Mouse (Mus musculus): ENCODE results near the gene Qrich1. TPM values are rescaled to one million over a fixed set of nuclear protein-coding genes. Genes with fewer than 3 reads are reported as not detected.

Gene Qrich1
- polyA plus RNA-seq, 1 experiment = 108 TPM

DNA sequence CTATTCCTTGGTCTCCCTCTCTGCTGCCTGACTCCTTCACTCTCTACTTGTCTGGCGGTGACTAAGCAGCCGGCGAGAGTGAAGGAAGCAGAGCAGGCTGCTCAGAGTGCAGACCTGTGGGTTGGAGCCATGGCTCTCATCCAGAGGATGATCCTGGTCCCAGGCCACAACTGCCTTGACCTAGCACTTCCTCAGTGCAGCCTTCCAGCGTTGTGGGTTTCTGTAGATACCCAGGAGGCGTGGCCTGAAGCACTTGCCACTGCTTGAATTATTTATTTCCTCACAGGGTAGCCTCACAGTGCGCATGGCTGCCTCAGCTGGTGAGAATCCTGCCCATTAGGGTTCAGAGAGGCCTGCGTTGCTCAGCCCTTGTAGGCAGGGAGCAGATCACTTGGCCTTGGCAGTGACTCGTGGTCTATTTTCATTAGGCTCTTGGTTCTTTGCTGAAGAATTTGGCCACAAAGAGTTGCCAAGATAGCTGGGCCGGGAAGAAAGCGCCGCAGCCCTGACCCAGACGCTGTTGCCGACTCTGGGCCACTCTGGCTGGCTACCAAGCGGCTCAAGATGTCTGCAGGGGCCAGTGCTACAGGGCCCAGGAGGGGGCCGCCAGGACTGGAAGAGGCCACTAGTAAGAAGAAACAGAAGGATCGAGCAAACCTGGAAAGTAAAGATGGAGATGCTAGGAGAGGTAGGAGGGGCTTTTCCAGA is 24.4 kb upstream of the Qrich1 start:
- peak; percentile 31 for DNase-seq (ENCODE audit: low read depth)

DNA sequence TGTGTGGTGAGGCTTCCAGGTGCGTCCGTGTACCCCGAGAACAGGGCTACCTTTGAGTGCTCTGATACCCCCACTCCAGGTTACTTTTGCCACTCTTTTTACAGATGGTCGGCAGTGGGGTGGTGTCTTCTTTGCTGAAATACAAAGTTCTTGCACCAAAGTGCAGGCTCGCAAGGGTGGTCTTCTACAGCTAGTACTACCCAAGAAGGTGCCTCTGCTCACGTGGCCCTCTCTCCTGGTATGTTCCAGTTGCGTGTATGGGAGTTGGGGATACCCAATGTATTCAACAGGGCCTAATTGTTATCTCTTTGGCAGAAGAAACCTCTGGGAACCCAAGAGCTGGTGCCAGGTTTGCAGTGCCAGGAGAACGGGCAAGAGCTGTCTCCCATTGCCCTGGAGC is 23.4 kb upstream of the Qrich1 start:
- no peak for DNase-seq (ENCODE audit: low read depth)

GRCm38 (mm10) chr9:108494146-108494825 is 22.3 kb upstream of the Qrich1 start:
- no peak for DNase-seq (ENCODE audit: low read depth)

DNA sequence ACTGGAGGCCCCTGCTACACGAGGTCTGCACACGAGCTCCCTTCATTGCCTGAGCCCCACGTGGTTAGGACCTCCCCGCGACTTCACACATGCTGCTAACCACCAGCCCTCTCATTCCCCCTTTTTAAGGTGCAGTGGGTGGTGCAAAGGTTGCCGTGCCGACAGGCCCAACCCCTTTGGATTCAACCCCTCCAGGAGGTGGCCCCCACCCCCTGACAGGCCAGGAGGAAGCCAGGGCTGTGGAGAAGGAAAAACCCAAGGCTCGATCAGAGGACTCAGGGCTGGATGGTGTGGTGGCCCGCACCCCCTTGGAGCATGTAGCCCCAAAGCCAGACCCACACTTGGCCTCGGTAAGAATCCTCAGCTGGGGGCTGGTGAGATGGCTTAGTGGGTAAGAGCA is 21.7 kb upstream of the Qrich1 start:
- DNase-seq (ENCODE audit: low read depth) = no peak

GRCm38 (mm10) chr9:108499231-108499630 is 17.4 kb upstream of the Qrich1 start:
- DNase-seq (ENCODE audit: low read depth) = no peak

- no peak for DNase-seq (ENCODE audit: low read depth)
Measured at GRCm38 (mm10) chr9:108499943-108500342, 16.7 kb upstream of the Qrich1 start.

DNA sequence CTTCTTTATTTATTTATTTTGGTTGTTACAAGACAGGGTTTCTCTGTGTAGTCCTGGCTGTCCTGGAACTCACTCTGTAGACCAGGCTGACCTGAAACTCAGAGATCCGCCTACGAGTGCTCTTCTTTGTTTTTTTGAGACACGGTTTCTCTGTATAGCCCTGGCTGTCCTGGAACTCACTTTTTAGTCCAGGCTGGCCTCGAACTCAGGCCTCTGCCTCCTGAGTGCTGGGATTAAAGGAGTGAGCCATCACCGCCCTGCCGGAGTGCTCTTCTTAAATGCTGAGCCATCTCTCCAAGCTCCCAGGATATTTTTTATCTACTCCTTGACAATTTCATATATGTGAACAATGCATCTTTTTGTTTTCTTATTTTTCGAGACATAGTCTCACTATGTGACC is 9.7 kb upstream of the Qrich1 start:
- no peak for DNase-seq (ENCODE audit: low read depth)

- DNase-seq (ENCODE audit: low read depth) = peak; percentile 93
Measured at GRCm38 (mm10) chr9:108507619-108508434, 8.8 kb upstream of the Qrich1 start, which contains the start of gene Qars. Gene Qars, plus strand, starts transcription at chr9:108507706.

GRCm38 (mm10) chr9:108508776-108509175 is 7.8 kb upstream of the Qrich1 start:
- no peak for DNase-seq (ENCODE audit: low read depth)

- DNase-seq (ENCODE audit: low read depth) = no peak
Measured at GRCm38 (mm10) chr9:108517253-108517930, 786 bp downstream of the Qrich1 start.

DNA sequence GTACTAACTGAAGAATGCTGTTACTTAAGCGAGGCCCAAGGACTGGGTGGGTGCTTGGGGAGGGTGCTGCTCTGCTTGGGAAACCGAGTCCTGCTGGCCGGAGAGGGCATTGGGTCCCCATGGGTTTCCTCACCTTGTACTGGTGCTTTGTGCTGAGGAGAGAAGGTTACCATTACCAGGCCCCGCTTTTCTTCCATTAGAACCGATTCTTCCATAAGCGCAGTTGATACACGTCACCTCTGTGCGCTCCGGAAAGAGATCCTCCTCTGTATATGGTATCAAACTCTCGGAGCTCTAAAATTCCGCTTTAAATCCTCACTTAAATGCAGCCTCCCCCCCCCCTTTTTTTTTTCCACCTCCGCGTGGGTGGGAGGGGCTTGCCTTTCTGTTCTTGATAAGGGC is 1.3 kb downstream of the Qrich1 start:
- DNase-seq (ENCODE audit: low read depth) = no peak

GRCm38 (mm10) chr9:108521604-108522003 is 5.0 kb downstream of the Qrich1 start:
- DNase-seq (ENCODE audit: low read depth) = no peak

DNA sequence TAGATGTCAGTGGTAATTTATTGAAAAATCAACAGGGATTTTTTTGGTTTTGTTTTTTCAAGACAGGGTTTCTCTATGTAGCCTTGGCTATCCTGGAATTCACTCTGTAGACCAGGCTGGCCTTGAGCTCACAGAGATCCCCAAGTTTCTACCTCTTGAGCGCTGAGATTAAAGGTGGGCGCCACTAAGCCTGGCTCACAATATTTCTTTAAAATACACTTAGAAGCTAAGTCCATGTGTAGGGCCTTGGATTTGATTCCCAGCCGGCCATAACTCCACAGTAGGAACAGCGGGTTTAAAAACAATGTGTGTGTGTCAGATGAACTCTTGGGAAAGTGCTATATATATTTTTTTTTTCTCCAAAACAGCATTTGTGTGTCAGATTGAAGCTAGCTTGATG is 6.7 kb downstream of the Qrich1 start:
- no peak for DNase-seq (ENCODE audit: low read depth)

DNA sequence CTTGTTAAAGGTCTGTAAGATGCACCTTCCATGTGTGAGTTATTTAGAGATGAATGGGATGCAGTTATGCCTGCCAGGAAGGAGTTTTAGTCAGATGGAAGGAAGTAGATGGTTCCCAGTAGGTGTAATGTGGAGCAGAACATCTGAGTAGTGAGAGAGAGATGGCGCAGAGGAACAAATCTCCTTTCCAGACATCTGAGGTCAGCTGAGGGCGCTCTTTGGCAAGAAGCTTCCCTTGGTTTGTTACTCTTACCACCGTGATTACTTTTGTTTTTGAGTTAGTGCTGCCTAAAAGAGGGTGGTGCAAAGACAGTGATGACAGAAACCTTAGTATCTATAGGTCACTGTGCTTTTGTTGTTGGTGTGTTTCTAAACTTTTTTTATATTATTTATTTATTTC is 8.8 kb downstream of the Qrich1 start:
- DNase-seq (ENCODE audit: low read depth) = no peak

GRCm38 (mm10) chr9:108530954-108531353 is 14.3 kb downstream of the Qrich1 start:
- no peak for DNase-seq (ENCODE audit: low read depth)

- DNase-seq (ENCODE audit: low read depth) = no peak
Measured at GRCm38 (mm10) chr9:108531496-108531895, 14.9 kb downstream of the Qrich1 start.

- DNase-seq (ENCODE audit: low read depth) = no peak
Measured at GRCm38 (mm10) chr9:108540846-108541245, 24.2 kb downstream of the Qrich1 start.

GRCm38 (mm10) chr9:108545986-108546385 is 29.4 kb downstream of the Qrich1 start:
- no peak for DNase-seq (ENCODE audit: low read depth)

DNA sequence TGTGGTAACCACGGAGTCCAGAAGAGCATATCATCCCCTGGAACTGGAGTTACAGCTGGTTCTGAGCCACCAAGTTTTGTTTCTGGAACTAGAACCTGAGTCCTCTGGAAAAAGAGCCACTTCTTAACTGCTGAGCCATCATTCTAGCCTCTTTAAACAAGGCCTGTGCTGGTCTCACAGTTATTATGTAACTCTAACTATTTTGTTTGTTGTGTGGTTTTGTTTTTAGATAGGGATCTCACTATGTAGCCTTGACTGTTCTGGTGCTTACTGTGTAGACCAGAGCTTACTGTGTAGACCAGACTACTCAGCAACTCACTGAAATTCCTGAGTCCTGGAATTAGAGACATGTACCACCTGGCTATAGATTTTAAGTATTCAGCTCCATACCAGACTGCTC is 30.3 kb downstream of the Qrich1 start:
- no peak for DNase-seq (ENCODE audit: low read depth)

DNA sequence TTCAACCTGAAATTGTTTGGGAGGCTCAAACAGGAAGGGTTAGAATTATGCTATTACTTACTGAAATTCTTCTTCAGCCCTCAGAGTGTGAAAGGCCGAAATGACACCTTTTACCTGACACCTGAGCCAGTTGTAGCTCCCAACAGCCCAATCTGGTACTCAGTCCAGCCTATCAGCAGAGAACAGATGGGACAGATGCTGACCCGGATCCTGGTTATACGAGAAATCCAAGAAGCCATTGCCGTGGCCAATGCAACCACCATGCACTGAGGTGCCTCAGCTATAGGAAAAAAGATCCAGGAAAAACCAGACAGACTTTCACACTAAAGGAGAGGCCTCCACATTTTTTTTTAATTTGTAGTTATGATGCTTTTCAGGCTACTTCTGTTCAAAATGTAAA is 42.6 kb downstream of the Qrich1 start:
- DNase-seq (ENCODE audit: low read depth) = no peak

DNA sequence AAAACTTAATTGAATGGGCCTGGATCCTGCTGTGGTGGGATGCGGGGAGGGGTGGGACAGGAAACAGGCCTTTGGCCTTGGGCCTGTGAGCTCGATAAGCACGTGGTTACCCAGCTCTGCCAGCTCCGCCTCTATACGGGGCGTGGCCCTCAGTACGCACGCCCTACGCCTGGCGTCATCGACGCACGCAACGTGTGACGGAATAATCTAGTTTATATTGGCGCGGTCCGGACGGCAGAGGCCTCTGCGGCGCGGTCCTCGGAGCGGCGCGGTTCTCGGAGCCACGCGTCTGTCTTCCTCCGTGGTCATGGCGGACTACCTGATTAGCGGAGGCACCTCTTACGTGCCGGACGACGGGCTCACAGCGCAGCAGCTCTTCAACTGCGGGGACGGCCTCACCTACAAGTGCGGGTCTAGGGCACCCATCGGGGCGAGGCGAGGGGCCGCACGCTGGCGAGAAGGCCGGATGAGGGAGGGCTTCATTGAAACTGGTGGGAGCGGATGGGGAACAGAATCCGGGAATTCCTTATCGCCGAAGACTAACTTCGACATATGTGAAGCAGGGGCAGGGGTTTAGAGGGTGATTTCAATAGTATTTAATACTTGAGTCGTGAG is 43.7 kb downstream of the Qrich1 start, which contains the start of gene Impdh2:
TSS of gene Impdh2 (plus strand) at position 60 of the 615 bp plus-strand sequence.
- DNase-seq (ENCODE audit: low read depth) = no peak
